Mouse (Mus musculus) heart, postnatal 0 days (tissue): ENCODE results near the gene Gm49318.

Experiments used
- CTCF ChIP-seq: IDR thresholded peaks from 2 replicates; pipeline ENCODE4 v1.5.1; 2016; ENCODE audit warnings: antibody characterized with exemption, control low read depth, low read depth
- EP300 ChIP-seq: IDR thresholded peaks from 2 replicates; pipeline ENCODE4 v1.6.1; 2016; ENCODE audit warnings: antibody characterized with exemption, low read depth

GRCm38 (mm10) chr9:22066433-22066832 is 4.6 kb downstream of the Gm49318 start:
- TF ChIP-seq CTCF (peak; percentile 90), EP300 (no peak)
